Mouse (Mus musculus): Measurements from ENCODE around the gene Fam169b.
A peak's percentile ranks its signal among the peaks of the same experiment; 100 is the strongest.

Gene Fam169b

DNA sequence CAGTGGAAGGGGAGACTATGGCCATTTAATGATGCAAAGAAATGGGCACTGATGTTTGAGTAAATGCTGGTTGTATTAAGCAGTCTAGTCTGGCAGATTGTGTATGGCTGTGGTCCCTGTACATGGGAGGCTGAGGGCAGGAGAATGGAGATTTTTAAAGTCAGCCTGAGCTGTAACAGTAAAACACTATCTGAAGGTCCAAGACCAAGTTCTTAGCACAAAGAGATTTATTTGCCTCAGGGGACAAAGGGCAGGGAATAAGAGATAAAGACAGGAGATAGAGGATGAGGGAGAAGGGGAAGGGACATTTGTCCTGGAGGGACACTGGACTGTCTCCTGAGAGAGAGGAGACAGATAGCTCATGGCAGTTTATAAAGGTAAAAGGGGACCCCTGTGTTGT, at the start of gene Fam169b:
Gene Fam169b, plus strand, starts transcription at position 325 of the 400 bp plus-strand sequence.
- TF ChIP-seq GATA4 (IDR thresholded peaks at IDR 0.05; ENCODE audit: insufficient replicate concordance, low read length) = peak; percentile 23; the same call in 1 of the 2 replicates

DNA sequence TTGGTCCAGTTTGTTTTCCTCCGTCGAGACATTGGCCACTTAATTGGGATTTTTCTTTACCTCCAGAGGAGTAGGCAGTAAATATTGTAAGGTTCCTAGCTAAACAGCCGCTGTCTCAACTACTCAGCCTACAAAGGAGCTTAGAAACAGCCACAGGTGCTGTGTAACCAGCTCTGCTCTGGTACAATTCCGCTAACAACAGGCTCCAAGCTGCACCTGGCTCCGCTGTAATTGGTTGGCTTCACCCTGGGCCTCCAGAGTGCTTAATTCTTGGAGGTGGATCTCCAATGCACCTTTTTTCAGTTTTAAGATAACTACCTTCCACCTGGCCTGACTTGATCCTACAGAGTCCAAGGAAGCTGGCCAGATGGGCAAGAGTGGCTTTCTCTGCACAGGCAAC, 49.6 kb upstream of the Fam169b start:
- TF ChIP-seq GATA4 (IDR thresholded peaks at IDR 0.05; ENCODE audit: insufficient replicate concordance, low read length) = no peak

DNA sequence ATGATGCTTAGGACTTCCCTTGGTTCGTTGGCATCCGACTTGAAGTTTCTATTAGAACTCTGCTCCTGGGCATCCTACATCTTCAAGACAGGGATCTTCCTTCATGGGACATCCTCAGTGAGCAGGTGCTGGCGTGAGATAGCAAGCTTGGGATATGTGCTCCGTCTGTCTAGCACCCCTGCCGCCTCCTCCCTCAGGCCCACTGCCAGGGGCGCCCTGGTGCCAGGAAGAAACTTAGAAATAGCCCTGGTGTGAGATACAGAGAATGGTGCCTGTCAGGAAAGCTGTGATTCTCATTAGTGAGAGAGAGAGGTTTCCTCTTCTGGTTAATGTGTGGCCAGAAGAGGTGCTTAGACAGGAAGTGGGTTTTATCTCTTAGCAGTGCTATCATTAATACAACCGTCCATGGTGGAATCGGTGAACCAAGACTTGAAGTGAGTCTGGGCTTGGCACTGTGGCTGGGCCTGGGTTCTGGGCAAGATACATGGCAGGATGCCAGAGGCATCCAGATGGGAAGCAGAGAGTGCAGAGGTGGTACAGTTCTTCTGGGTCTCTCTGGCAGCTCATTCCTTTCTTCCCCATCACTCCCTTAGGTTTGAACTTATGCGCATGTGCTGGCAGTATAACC, 48.1 kb upstream of the Fam169b start:
- no peak for TF ChIP-seq GATA4 (IDR thresholded peaks at IDR 0.05; ENCODE audit: insufficient replicate concordance, low read length)

DNA sequence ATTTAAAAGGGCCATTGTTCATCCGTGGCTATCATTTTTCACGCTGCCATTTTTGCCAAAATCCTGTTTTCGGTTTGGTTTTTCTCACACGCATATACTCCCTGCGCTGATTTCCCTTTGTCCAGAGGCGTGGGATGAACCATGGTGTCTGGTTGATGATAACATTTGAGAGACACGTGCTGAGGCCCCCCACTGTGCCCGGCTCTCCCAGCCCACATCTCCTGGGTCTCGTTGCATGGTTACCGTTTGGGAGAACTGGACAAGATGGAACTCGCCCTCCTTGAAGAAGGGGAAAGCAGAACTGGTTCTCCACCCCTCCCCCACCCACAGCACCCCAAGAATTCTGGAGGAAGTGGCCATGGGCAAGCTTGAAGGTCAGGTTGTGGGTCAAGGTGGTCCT, 46.6 kb upstream of the Fam169b start:
- no peak for TF ChIP-seq GATA4 (IDR thresholded peaks at IDR 0.05; ENCODE audit: insufficient replicate concordance, low read length)

DNA sequence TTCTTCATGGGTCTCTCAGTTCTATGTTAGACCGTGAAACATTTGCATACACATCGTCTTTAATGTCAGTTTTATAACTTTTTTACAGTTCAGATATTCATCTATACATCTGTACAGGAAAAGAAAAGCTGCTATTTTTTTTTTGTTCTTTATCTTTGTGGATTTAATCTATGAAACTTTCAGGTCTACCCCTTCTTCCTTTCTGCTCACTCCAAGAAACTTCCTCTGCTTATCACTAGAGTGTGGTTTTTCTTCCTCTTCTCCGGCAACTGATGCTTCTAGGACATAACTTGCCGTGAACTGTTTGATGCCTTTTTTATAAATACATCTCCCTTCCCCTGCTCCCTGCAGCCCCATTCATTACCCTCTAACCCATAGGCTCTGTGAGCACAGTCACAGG, 46.0 kb upstream of the Fam169b start:
- no peak for TF ChIP-seq GATA4 (IDR thresholded peaks at IDR 0.05; ENCODE audit: insufficient replicate concordance, low read length)

DNA sequence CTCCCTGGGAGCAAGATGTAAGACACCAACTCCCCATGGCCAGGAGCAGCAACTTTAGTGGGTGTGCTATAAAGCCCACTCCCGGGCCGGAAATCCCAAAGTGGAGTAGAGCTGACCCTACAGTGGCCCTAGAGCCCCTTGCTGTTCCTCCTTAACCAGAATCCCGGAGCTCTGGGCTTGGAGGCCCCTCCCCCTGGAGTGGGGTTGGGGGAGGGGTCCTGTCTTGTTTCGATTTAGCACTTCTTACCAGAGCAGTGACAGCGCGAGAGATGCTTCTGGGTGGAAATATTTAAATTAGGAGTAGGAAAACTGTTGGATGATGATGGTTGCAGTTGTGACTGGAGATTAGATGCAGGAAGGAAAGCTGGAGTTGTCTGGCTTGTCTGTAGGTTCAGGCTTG, 45.1 kb upstream of the Fam169b start:
- TF ChIP-seq GATA4 (IDR thresholded peaks at IDR 0.05; ENCODE audit: insufficient replicate concordance, low read length) = no peak

DNA sequence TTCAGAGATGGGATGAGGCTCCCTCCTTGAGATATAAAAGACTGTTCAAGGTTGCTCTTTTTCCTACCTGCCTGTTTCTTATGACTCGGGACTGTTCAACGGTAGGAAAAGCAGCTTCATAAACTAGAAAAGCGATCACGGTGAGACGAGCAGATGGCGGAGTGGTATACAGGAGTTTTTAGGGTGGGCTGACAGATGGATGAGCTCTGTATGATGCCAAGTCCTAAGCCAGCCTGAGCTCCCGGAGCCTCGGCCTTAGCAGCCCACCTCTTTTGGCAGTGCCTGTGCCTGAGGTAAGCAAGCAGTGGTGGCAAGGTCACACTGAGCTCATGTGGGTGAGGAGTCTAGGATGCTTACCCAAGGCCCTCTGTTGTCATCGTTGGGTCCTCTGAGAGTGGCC, 42.8 kb upstream of the Fam169b start:
- TF ChIP-seq GATA4 (IDR thresholded peaks at IDR 0.05; ENCODE audit: insufficient replicate concordance, low read length) = no peak

DNA sequence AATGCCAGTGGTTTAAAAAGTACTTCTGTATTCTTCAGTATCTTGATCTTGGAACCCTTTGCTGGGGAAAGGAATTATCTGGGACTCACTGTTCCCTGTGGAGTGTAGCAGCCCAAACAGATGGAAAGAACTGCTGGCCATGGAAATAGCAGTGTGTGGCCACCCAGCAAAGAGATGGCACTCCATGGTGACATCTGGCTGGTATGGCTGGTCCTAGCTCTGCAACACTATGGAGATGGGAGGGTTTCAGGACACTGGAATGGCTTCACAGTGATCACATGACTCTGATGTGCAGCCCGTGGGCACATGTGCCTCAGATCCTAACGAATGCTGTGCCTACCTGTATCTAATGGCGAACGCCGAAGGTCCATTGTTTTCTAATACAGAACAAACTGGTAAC, 41.1 kb upstream of the Fam169b start:
- TF ChIP-seq GATA4 (IDR thresholded peaks at IDR 0.05; ENCODE audit: insufficient replicate concordance, low read length) = no peak

DNA sequence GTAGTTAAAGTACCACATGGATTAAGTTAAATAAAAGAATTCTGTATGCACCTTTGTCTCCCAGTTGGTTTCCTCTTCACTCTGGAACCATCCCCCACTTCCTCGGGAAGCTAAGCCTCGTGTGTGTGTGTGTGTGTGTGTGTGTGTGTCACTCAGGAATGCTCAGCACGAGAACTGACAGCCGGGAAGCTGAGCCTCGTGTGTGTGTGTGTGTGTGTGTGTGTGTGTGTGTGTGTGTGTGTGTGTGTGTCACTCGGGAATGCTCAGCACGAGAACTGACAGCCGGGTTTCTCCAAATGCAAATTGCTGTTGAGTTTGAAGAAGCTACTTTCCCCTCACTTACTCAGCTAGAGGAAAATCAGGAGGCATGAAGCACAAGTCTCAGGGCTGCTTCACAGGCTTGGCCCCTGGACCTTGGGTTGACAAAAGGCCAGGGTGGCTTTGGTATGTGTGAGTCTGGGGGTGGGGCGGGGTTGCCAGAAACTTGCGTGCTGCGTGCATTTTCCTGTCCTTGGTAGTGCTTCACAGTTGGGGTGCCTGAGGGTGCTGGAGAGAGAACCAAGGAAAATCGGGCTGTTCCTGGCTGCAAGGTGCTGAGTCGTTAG, 39.9 kb upstream of the Fam169b start:
- no peak for TF ChIP-seq GATA4 (IDR thresholded peaks at IDR 0.05; ENCODE audit: insufficient replicate concordance, low read length)

DNA sequence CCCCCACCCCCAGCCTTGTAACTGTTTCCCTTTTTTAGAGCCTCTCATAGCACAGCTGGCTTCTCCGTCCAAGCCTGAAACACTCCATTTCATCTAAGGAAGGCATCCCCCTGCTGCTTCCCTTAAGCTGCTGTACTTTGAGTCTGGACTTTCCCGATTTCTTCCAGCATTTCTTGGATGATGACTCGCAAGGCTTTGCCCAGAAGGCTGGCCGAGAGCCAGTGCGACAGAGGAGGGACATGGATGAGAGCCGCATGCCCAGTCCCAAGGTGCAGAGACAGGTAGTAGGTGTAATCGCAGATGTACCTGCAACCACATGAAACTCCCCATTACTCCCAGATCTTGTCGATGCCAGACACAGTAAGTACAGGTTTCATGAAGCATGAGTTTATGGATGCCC, 36.8 kb upstream of the Fam169b start:
- no peak for TF ChIP-seq GATA4 (IDR thresholded peaks at IDR 0.05; ENCODE audit: insufficient replicate concordance, low read length)

DNA sequence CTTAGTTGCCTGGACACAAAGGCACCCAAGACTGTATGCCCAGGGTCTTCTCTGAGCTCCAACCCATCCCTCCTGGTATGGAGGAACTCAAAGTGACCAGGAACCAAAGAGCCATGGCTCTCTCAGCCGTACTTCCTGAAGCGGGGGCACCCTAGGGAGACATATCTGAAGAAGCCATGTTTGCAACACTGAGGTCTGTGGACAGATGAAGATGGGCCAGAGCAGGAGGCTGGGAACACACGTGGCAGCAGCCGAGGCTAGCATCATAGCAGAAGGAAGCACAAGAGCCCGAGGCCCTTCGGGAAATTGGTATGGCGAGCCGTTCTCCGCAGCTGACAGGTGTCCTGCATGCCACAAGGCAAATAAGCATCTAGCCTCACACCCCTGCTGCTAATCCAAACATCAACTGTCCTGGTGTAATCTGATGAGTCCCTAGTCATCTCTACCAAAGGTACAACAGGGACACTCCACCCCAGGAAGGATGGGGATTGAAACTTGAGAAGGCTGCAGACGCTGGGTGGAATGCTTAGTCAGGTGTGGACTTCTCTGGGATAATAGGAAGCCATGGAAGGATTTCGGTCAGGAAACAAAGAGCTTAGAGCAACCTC, 34.3 kb upstream of the Fam169b start:
- TF ChIP-seq GATA4 (IDR thresholded peaks at IDR 0.05; ENCODE audit: insufficient replicate concordance, low read length) = no peak

DNA sequence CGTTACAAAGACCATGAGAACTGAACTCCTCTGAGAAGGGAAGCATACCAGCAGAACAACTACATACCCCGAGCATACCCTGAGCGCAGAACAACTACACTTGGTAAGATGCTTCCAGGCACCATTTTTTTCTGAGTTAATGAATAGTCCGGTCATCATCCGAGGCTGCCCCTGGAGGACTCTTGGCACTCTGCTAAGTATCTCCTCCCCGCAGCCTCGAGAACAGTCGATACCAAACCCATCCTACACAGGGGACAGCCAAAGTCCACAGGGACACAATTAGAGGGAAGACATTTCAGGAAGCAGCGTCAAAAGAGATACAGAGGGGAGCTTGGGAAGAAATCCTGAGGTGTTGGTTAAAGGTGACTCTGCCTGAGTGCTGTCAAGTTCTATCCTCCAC, 32.4 kb upstream of the Fam169b start:
- TF ChIP-seq GATA4 (IDR thresholded peaks at IDR 0.05; ENCODE audit: insufficient replicate concordance, low read length) = no peak

DNA sequence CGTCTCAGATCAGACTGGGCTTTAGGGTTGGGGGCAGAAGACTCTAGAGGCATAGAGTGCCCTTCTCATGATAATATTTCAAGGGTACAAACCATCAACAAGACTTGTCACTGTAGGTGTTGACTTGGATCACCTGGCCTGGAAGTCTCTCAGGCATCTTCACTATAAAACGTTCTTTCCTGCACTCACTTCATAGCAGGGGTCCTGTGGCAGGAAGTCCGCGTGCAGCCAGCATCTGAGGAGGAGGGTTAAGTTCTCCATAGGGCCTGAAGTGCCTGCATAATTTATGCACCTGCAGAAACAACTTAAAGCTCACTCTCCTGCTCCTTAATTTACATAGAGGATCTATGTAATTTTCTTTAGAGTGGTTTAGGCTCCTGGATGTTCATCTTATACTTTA, 28.0 kb upstream of the Fam169b start:
- TF ChIP-seq GATA4 (IDR thresholded peaks at IDR 0.05; ENCODE audit: insufficient replicate concordance, low read length) = no peak

DNA sequence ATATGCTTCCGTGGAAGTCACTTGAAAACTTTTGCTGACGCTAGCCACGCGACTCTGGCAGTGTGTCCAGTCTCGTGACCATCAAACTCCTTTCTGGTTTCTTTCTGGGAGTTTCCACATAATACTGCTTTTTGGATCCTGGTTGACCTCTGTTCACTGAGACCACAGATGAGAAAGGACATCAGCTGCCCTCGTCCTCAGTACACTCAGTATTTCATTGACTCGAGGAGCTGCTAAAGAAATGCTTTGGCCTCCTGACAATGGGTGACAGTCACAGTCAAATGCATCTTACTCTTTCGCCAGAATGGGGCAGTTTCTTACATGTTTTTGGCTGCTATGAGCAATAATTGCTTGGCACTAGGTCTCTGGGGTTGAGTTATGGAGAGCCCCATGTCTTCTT, 27.4 kb upstream of the Fam169b start:
- TF ChIP-seq GATA4 (IDR thresholded peaks at IDR 0.05; ENCODE audit: insufficient replicate concordance, low read length) = no peak

DNA sequence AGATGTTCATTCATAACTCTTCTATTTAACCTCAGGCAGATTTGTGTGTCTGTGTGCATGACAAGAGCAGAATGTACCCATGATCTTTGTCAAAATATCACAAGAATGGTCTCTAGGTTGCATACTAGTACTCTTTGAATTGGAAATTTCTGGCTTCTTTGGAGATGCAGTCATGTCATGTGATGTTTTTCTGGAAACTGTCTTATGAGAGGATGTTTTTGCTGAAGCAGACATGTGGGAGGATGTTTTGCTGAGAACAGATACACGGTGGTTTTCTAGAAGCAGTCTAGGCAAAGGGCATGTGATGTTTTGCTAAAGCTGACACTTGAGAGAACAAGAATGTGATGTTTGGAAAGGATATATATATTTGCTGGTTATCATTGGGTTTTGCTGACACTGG, 23.2 kb upstream of the Fam169b start:
- TF ChIP-seq GATA4 (IDR thresholded peaks at IDR 0.05; ENCODE audit: insufficient replicate concordance, low read length) = no peak

DNA sequence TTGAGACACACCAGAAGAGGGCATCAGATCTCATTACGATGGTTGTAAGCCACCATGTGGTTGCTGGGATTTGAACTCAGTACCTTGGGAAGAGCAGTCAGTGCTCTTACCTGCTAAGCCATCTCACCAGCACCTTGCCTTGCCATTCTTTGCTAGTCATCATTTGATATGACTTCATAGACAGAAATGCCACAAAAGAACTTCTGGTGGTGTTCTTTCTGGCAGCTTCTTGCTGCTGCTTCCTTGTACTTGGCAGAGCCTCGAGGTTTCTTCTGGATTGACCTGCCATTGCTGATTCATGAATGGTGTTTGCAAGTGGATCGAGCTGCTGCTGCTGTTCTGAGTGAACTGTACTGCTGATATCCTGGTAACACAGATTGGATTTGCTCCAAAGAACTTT, 22.7 kb upstream of the Fam169b start:
- TF ChIP-seq GATA4 (IDR thresholded peaks at IDR 0.05; ENCODE audit: insufficient replicate concordance, low read length) = no peak

DNA sequence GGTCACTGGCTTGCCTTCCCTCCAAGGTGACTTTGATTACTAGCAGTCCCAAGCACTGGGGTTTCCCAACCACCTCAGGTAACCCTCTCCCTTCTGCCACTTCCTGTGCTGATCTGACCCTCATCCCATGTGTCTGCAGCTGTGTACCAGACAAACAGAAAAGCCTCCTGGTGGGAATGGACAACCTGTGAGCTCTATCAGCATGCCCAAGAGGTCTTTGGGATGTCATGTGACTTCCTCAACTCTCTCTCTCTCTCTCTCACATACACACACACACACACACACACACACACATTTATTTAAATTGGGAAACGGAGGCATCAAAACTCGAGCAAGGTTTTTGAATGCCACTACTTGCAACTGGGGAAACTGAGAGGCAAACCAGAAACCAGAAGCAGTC, 15.9 kb upstream of the Fam169b start:
- TF ChIP-seq GATA4 (IDR thresholded peaks at IDR 0.05; ENCODE audit: insufficient replicate concordance, low read length) = no peak

Measured in liver, adult (tissue).